7 mouse cellular contexts compared by ENCODE assay signal in the genomic region with DNA sequence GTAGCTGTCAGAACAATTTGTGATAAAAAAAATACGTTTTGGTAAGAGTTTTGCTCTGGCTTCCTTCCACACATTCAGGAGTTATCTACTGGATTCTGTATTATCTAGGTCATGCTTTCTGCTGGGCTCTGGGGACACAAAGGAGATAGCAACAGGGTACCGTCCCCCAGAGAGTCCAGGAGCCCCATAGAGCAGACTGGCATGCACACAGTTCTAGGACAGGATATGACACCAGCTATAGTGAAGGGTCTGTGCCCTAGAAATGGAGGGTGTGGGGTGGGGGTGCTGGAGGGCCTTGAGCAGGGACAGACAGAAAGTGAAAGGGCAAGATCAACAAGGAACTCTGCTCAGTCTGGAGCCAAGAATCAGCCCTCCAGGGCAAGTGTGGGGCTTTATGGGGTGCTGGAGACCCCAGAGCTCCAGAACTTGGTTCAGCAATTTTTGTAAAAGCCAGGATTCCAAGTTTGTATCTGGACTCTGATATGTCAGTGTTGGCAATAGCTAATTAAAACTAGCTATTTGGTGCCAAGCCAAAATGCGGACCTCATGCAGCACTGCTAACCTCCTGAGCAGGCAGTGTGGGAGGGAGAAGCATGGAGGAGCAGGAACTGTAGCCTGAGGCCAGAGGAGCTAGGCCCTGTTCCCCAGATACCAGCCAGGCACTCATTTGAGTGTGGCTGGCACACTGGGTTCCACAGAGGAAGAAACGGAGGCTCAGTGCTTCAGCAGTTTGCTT. TPM values are rescaled to one million over a fixed set of nuclear protein-coding genes. Genes with fewer than 3 reads are reported as not detected.
DNase-seq lines count a peak whose midpoint lies in the region; ATAC-seq and TF ChIP-seq lines count a peak whose summit lies in the region.

No protein-coding gene starts in this region.

- H3K9me3 ChIP-seq in E14TG2a.4 (ENCODE audit: low read length) = no peaks in the 10 kb centered on the region
- H3K9me3 ChIP-seq in forebrain, embryonic 11.5 days (ENCODE audit: control insufficient read depth, low read length) = no peaks in the 10 kb centered on the region
- no peaks in the 10 kb centered on the region for H3K9me3 ChIP-seq in intestine, embryonic 16.5 days (ENCODE audit: control insufficient read depth, low read length)

- TF ChIP-seq CTCF in E14TG2a.4 (conservative IDR thresholded peaks at IDR 0.05; ENCODE audit: low read length) = no peak

- H3K27ac ChIP-seq in forebrain, embryonic 11.5 days (ENCODE audit: low read depth, low read length) = no peak overlapping the region
- H3K27ac ChIP-seq in intestine, embryonic 16.5 days (ENCODE audit: low read length) = no peak overlapping the region

- H3K9ac ChIP-seq in forebrain, embryonic 11.5 days (ENCODE audit: low read length) = no peak overlapping the region
- no peak overlapping the region for H3K9ac ChIP-seq in intestine, embryonic 16.5 days (ENCODE audit: low read depth, low read length)

- H3K4me1 ChIP-seq in E14TG2a.4 (replicated peaks; ENCODE audit: low read depth, low read length) = peaks cover 45% of the 10 kb centered on the region
- H3K4me1 ChIP-seq in forebrain, embryonic 11.5 days (replicated peaks; ENCODE audit: control insufficient read depth, insufficient read depth, low read length) = peaks cover 4% of the 10 kb centered on the region; the same call in 1 of the 2 replicates
- H3K4me1 ChIP-seq in intestine, embryonic 16.5 days (ENCODE audit: control insufficient read depth, insufficient read depth, low read length) = peaks cover 14% of the 10 kb centered on the region

- H3K27me3 ChIP-seq in E14TG2a.4 (ENCODE audit: insufficient read depth, low read length) = no peaks in the 10 kb centered on the region
- no peaks in the 10 kb centered on the region for H3K27me3 ChIP-seq in forebrain, embryonic 11.5 days (ENCODE audit: control insufficient read depth, insufficient read depth, low read length)
- no peaks in the 10 kb centered on the region for H3K27me3 ChIP-seq in intestine, embryonic 16.5 days (replicated peaks; ENCODE audit: control insufficient read depth, insufficient read depth, low read length)

- peaks cover 19% of the 10 kb centered on the region for H3K36me3 ChIP-seq in E14TG2a.4 (ENCODE audit: insufficient read depth, low read length)
- no peaks in the 10 kb centered on the region; the same call in 1 of the 2 replicates for H3K36me3 ChIP-seq in forebrain, embryonic 11.5 days (ENCODE audit: control insufficient read depth, insufficient read depth, low read length)
- 0 out of 2 replicates have a peak, but pooled peaks cover 5% of the 10 kb centered on the region for H3K36me3 ChIP-seq in intestine, embryonic 16.5 days (ENCODE audit: control insufficient read depth, insufficient read depth, low read length)

- H3K4me3 ChIP-seq in E14TG2a.4 (replicated peaks; ENCODE audit: low read length) = peak overlapping the region; percentile 96; the same call in 1 of the 2 replicates
- H3K4me3 ChIP-seq in forebrain, embryonic 11.5 days (ENCODE audit: low read depth, low read length) = no peak overlapping the region
- no peak overlapping the region for H3K4me3 ChIP-seq in intestine, embryonic 16.5 days (ENCODE audit: low read length)

- peak; percentile 12 for DNase-seq in 416B (ENCODE audit: low read depth)
- no peak for DNase-seq in forebrain, embryonic 11.5 days (ENCODE audit: low spot score)
- DNase-seq in layer of hippocampus, postnatal 14 days (ENCODE audit: low spot score in 2 of 2) = no peak
- no peak for DNase-seq in layer of hippocampus, adult 18-20 months (ENCODE audit: low spot score in 2 of 2)

- WGBS in forebrain, embryonic 11.5 days = 73% methylated on average over 4 of the region's 4 CpGs
- WGBS in intestine, embryonic 16.5 days = 73% methylated on average over 4 of the region's 4 CpGs

- H3K4me2 ChIP-seq in forebrain, embryonic 11.5 days (ENCODE audit: low read depth, low read length, severe bottlenecking) = peak overlapping the region; percentile 95; the same call in 1 of the 2 replicates
- peak overlapping the region; percentile 4; the same call in 1 of the 2 replicates for H3K4me2 ChIP-seq in intestine, embryonic 16.5 days (ENCODE audit: low read depth, low read length)

- ATAC-seq in forebrain, embryonic 11.5 days (replicated peaks; ENCODE audit: low FRiP score) = no peak
- ATAC-seq in intestine, embryonic 16.5 days = no peak
- ATAC-seq in megakaryocyte-erythroid progenitor cell, adult 5-6 weeks (replicated peaks; ENCODE audit: low FRiP score, low TSS enrichment, poor library complexity, severe bottlenecking) = peak; percentile 50

RNA-seq across cellular contexts. Expression of a gene that starts 1.7 kb away (rescaled TPM):
- 41.4 and 42.9 TPM in 2 replicates for polyA plus RNA-seq in forebrain, embryonic 11.5 days (2014; fragmentation: Nextera tagmentation; extraction: Ambion mirVana)
- 26.6 and 27.8 TPM in 2 replicates for polyA plus RNA-seq in intestine, embryonic 16.5 days (2015; fragmentation: Nextera tagmentation; extraction: Ambion mirVana)
- total RNA-seq in megakaryocyte-erythroid progenitor cell, adult 5-6 weeks (2014; fragmentation: Nextera tagmentation) = 107 and 112 TPM in 2 replicates
- total RNA-seq in megakaryocyte-erythroid progenitor cell, adult 5-6 weeks (2017) = 94.5 and 98.9 TPM in 2 replicates
- total RNA-seq in layer of hippocampus, postnatal 14 days (2021) = 100 to 1,000 TPM; 150 to 162 TPM
- 100 to 1,000 TPM; 151 to 155 TPM for total RNA-seq in layer of hippocampus, adult 18-20 months (2021)

RNA-seq across cellular contexts. Expression of a gene that starts 53.4 kb away (rescaled TPM):
- polyA plus RNA-seq in forebrain, embryonic 11.5 days (2014; fragmentation: Nextera tagmentation; extraction: Ambion mirVana) = 1.2 and 1.6 TPM in 2 replicates
- polyA plus RNA-seq in intestine, embryonic 16.5 days (2015; fragmentation: Nextera tagmentation; extraction: Ambion mirVana) = 0.26 and 0.28 TPM in 2 replicates
- total RNA-seq in megakaryocyte-erythroid progenitor cell, adult 5-6 weeks (2014; fragmentation: Nextera tagmentation) = 1.4 and 5.6 TPM in 2 replicates
- total RNA-seq in megakaryocyte-erythroid progenitor cell, adult 5-6 weeks (2017) = 1.2 TPM in 2 replicates
- 1 to 10 TPM; 2.8 TPM for total RNA-seq in layer of hippocampus, postnatal 14 days (2021)
- total RNA-seq in layer of hippocampus, adult 18-20 months (2021) = 1 to 10 TPM; 1.8 to 2.1 TPM

RNA-seq across cellular contexts. Expression of a gene that starts 54.3 kb away (rescaled TPM):
- polyA plus RNA-seq in forebrain, embryonic 11.5 days (2014; fragmentation: Nextera tagmentation; extraction: Ambion mirVana) = 11.2 and 14.1 TPM in 2 replicates
- polyA plus RNA-seq in intestine, embryonic 16.5 days (2015; fragmentation: Nextera tagmentation; extraction: Ambion mirVana) = 5.8 and 6.4 TPM in 2 replicates
- total RNA-seq in megakaryocyte-erythroid progenitor cell, adult 5-6 weeks (2014; fragmentation: Nextera tagmentation) = 0.87 and 1.0 TPM in 2 replicates
- 2.3 and 2.9 TPM in 2 replicates for total RNA-seq in megakaryocyte-erythroid progenitor cell, adult 5-6 weeks (2017)
- total RNA-seq in layer of hippocampus, postnatal 14 days (2021) = 1 to 10 TPM; 6.6 to 7.9 TPM
- 1 to 10 TPM; 4.2 to 4.6 TPM for total RNA-seq in layer of hippocampus, adult 18-20 months (2021)
